Mouse (Mus musculus): Measurements from ENCODE around the gene Tbx6.

The Tbx6 gene

DNA sequence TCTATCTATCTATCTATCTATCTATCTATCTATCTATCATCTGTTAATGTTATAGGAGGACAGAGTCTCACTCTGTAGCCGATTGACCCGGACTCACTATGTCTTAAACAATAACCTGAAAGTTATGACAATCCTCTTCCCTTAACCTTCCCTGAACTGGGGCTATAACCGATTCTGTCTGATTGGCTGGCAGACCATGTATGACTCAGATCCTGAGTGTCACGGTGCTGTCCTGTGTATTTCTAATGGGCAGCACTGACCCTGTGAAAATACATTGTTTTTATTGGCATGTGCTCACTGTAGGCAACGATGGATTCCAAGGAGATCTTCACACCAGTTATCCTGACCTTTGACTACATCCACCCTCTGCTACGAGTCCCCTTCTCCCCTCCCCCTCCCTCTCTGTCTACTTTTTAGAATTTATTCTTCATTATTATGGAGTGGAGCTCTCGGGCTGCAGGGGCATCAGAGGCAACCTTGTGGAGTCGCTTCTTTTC is 34.5 kb downstream of the Tbx6 start:
- CTCF ChIA-PET, result no interaction called here

DNA sequence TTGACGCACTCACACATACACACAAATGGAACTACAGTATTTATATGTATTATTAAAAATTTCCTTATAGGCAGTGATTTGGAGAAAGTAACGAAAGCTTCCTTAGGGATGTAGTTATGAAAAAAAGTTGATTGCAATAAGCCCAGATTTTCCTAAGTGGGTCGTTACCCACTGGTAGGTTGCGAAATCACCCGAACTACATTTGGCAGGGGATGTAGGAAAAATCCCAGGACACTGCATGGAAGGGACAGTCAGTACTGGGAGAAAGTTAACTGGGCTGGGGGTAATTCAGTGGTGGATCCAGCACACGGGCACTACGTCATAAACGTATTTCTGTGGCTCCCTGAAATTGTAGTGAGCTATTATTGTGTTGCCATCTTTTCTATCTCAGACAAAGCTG is 35.2 kb downstream of the Tbx6 start:
- CTCF ChIA-PET, result no interaction called here

DNA sequence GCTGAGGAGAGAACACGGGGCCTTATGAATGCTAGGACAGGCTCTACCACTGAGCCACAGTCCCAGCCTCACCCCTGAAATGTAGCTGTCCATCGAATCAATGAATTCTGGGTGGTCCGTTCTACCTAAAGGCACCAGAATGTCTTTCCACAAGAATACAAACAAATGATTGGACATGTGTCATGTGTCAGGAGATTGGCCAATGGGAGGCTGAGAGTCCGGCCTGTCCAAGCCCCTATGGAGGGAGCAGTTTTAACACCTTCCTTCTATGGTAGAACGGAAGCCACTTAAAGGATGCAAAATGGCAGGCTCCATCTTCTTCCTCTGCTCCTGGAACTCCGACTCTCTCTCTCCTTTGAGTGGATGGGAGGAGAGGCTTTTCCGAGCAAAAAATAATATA is 36.3 kb downstream of the Tbx6 start:
- CTCF ChIA-PET, result no interaction called here

DNA sequence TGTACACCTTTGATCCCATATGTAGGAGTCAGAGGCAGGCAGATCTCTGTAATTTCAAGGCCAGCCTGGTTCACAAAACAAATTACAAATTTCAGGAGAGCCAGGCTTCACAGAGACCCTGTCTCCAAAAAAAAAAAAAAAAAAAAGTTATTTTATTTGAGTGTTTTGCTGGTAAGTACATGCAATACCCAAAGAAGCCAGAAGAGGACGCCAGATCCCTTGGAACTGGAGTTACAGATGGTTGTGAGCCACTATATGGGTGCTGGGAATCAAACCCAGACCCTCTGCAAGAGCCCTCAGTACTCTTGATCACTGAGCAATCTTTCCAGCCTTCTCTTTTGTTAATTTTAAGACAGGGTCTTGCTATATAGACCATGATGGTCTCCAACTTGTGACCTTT is 37.5 kb downstream of the Tbx6 start:
- CTCF ChIA-PET, result no interaction called here

DNA sequence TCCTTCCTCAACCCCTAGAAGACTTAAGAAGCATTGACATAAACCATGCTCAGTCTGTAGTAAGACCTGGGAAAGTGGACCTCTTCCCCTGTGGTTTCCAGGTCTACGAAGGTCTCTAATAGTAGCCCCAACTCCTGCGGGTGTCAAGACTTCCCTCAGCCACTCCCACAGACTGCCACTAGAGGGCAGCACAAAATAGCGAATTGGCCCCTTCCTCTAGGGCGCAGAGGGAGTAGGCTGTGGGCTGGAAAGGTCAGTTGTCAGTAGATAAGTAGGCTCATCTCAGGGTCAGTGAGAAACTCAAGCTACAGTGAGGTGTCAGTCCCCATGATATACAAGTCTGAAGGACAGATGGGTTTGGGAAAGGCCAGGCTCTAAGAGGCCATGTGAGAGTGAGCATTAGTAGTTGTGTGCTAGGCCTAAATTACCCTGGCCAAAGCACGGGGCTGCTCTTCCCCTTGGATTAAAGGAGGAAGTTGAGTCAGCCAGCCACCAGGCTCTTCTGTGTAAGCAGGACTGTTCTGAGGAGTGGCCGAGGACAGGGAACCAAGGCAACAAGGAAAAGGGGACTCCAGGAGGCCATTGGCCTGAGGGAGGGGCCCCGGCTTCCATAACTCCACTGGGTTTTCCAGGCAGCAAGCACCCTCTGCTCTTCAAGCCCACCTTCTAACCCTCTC is 40.7 kb downstream of the Tbx6 start:
- CTCF ChIA-PET, result no interaction called here

DNA sequence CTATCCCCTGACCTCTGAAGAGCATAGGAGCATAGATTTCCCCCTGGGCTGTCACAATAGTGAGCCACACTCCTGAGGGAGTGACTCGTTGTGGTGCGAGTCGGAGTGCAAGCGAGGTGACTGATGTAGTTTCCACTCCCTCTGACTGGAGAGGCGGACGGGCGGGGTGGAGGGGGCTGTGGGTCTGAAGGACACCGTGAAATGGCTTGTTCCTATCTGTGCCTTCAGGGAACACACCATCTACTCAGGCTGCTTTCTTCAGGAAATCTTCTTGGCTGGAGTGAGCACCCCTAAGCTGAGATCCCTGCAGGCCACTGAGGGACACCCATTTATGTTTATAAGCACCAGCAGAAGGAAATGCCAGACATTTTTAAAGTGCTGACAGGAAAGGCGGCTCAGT is 41.5 kb downstream of the Tbx6 start:
- CTCF ChIA-PET, result interaction anchor here (0.7 kb wide), 1 partner anchor 42 kb away, joined by 3 read pairs; no protein-coding TSS in a partner anchor

DNA sequence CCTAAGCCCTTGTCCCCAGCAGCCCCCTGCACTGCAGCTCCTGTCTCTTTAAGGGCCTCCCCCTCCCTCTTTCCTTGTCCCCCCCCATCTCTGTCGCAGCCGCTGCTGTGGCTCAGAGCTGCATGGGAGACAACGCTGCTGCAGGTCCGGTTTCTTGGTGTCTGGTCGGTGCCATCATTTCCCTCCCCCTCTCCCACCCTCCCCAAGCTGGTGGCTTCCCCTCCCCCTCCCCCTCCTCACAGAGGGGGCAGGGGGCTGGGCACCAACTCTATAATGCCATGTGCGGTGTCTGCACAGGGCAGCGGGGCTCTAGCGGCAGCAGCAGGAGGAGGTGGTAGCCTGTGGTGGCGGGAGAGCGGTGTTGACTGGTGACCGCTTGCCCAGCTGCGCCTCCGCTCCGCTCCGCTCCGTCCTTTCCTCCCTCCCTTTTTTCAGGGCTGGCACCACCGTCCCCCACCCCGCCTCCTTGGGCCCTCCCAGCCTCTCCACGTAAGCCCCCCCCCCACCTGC is 42.0 kb downstream of the Tbx6 start:
- CTCF ChIA-PET, result interaction anchor here (0.6 to 0.7 kb wide), 3 partner anchors 43 to 180 kb away, joined by 3 to 4 read pairs (median 3); no protein-coding TSS in a partner anchor

DNA sequence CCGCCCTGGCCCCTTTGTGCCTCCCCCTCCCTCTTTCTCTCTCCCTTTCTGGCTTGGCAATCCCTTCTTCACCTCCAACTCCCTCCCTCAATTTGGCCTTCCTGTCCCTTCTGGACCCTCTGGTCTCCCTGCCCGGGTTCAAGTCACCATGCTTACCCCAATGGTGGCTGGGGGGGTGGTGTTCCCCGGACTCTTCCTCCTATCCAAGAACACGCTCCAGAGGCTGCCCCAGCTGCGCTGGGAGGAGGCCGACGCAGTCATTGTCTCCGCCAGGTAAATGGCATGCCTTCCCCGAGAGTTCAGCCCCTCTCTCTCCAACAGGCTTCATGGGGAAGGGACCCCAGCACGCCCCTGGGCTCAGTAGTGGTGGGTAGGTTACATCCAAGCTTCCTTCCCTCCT is 42.7 kb downstream of the Tbx6 start:
- CTCF ChIA-PET, result interaction anchor here (0.6 kb wide), 1 partner anchor 38 kb away, joined by 4 read pairs; the partner anchor contains the start of gene Ino80e

DNA sequence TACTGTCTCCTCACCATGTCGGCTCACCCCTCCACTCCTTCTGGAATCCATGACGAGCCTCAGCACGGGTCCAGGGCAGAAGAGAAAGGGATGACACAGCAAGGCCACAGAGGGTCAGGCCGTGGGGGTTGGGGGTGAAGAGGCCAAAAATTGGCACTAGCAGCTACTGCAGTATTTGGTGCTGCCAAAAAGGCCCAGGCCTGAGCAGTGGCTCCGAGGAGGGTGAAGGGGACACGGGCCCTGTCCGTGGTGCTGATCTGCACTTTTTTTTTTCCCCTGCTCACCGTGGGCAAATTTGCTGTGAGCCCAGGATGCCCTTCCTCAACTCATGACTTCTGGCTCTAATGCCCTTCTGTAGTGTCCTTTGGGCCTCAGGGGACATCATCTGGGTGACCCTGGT is 44.1 kb downstream of the Tbx6 start:
- CTCF ChIA-PET, result interaction anchor here (0.5 kb wide), 1 partner anchor 134 kb away, joined by 5 read pairs; no protein-coding TSS in a partner anchor

DNA sequence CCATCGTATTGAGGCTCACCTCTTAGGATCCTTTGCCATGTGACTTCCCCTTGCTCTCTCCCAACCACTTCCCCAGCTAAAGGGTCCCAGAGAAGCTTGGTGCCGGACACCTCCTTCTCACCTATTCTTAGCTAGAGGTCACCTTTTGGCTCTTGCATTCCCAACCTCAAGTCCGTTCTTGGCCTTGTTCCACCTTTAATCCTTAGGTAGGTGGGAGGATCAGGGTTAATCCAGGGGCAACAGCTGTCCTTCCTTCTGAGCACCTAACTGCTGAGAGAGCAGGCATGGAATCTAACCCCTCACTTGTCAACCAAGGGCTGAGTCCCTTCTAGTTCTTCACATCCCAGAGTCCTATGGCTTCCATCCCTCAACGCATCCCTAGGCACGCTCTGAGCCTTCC is 44.7 kb downstream of the Tbx6 start:
- CTCF ChIA-PET, result interaction anchor here (0.5 kb wide), 1 partner anchor 133 kb away, joined by 5 read pairs; no protein-coding TSS in a partner anchor

DNA sequence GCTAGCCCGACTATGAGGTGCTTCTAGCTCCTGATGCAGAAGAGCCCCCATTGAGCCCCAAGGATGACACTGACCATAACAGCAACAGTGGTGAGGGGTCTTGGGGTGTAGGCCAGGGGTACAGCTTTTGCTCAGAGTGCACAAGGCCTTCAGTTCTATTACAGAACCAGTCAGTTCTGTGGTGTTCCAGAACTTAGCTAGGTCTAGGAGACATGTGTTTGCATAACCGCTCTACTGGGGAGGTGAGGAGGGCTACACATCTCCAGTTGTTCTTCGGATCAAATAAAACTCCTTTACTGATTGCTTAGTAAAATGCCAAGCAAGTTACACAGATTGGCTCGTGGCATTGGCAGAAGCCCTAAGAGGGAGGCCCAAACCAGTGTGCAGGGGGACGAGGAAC is 50.3 kb downstream of the Tbx6 start, which contains the start of gene 4930451I11Rik:
4930451I11Rik (minus strand) TSS at position 101 of the 400 bp plus-strand sequence.
- CTCF ChIA-PET, result no interaction called here

DNA sequence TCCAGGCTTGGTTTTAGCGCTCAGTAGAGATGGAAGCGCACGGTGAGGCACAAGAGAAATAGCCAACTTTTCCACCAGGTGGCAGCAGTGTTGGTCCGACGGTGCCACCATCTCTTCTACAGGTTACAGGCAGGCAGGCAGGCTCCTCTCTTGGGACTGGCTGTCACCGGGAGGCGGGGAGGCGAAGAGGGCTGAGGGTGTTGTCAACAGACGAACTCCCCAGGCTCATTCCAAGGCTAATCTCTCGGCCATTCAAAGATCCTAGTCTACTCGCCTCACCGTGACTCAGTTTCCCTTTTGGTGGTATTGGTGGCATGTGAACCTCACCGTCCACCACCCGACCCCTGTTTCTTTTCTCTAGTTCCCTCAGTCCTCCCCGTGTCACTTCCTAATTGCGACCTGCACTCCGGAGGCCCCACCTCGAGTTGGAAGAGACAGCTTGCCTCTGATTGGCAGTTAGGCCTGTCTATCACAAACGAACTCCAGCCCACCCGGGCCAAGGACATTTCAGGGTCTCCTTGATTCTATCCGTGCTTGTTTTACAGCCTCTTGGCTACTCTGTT is 50.8 kb downstream of the Tbx6 start:
- CTCF ChIA-PET, result interaction anchor here (0.6 kb wide), 1 partner anchor 159 kb away, joined by 6 read pairs; no protein-coding TSS in a partner anchor

DNA sequence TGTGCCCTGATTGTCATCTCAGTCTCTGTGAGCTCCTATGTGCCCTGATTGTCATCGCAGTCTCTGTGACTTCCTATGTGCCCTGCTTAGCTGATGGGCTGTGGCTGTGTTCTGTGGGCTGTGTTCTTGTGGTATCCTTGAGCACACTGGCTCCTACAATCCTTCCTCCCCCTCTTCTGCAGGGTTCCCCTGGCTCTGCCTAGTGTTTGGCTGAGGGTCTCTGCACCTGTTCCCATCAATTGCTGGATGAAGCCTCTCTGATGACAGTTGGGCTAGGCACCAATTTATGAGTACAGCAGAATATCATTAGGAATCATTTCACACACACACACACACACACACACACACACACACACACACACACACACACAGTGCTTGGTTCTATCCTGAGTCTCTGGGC is 52.0 kb downstream of the Tbx6 start:
- CTCF ChIA-PET, result interaction anchor here (0.6 to 0.8 kb wide), 4 partner anchors 28 to 489 kb away, joined by 3 to 4 read pairs (median 3); partner anchors contain the start of gene Hirip3

All from spleen, embryonic (tissue).